Mouse (Mus musculus): Measurements from ENCODE around the gene Rbms3.

- TF ChIP-seq CTCF (IDR thresholded peaks at IDR 0.05; ENCODE audit: control insufficient read depth, insufficient read depth, low read length) (no peak), POLR2A (IDR thresholded peaks at IDR 0.05; ENCODE audit: borderline replicate concordance, control insufficient read depth, low read depth, low read length) (no peak)
Observed at GRCm38 (mm10) chr9:116886973-116887680, 742.6 kb downstream of the Rbms3 start.

Data from bone marrow, adult 2 months (tissue).